Mouse (Mus musculus): ENCODE results near the gene Gm11146. TPM values are rescaled to one million over a fixed set of nuclear protein-coding genes. Genes with fewer than 3 reads are reported as not detected.

Gm11146 gene
- not detected for polyA plus RNA-seq (2014; fragmentation: Illumina TruSeq; extraction: RNeasy Lipid Tissue Mini Kit (QIAGEN cat#74804); ENCODE audit: low read depth, low replicate concordance)

GRCm38 (mm10) chr16:77601994-77602393 is at the start of gene Gm11146:
TSS of gene Gm11146 (minus strand) at chr16:77602094.

